22 mouse cellular contexts compared by ENCODE assay signal in the genomic region with DNA sequence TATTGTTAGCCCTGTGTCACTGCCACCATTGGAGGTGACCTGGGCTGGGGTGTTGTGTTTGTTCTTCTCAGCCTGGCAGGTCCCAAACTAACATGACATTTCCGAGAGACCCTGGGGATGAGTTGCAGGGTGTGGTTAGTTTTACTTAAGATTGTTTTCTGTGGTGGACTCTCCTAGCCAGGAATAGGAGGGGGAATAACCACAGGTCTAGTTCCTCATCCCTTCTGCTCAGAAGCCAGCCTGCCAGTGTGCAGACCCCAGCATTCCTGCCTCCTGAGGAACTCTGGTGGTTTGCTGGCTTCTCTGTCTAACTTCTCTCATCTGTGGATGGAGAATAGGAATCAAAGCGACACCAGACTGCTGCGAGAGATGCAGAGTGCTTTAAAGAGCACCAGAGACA.
"Had no signal": no experiment of that assay in that cellular context is flagged by ENCODE, and none has a peak within 500 bp of the region (broad histone marks: within the 10 kb centered on the region; RNA-seq: fewer than 3 reads in every experiment).

No protein-coding gene starts in this region.

- DNase-seq: heart, postnatal 10 days; heart, postnatal 14 days; heart, postnatal 36 days; heart, postnatal 4 days; kidney, adult 11 months; kidney, adult 18-20 months; kidney, adult 2 months; kidney, adult 8-10 months; kidney, adult 9 months; kidney, postnatal 10 days; kidney, postnatal 14 days; kidney, postnatal 25 days; kidney, postnatal 36 days; kidney, postnatal 4 days; layer of hippocampus, adult 9-11 months; layer of hippocampus, postnatal 36 days had no signal

- ATAC-seq: hindbrain, embryonic 16.5 days; hindbrain, postnatal 0 days; inflammation-experienced regulatory T-cells, adult 6 months; intestine, embryonic 15.5 days; intestine, embryonic 16.5 days; intestine, postnatal 0 days had no signal
